Mouse (Mus musculus) left cerebral cortex, adult 8-10 months (tissue): Measurements from ENCODE around the gene Rpl10l. TPM values are rescaled to one million over a fixed set of nuclear protein-coding genes. Genes with fewer than 3 reads are reported as not detected.

Source experiments
- DNase-seq, 2 experiments: peaks; one replicate each; pipeline ENCODE4 v3.0.0; 2022; ENCODE audit warnings: low spot score in 2 of 2
- total RNA-seq, 4 experiments: library from RNA; stranded (reverse); gene quantifications; 2 replicates each; pipeline ENCODE4 v1.2.4; 2022

The Rpl10l gene
- not detected for total RNA-seq

DNA sequence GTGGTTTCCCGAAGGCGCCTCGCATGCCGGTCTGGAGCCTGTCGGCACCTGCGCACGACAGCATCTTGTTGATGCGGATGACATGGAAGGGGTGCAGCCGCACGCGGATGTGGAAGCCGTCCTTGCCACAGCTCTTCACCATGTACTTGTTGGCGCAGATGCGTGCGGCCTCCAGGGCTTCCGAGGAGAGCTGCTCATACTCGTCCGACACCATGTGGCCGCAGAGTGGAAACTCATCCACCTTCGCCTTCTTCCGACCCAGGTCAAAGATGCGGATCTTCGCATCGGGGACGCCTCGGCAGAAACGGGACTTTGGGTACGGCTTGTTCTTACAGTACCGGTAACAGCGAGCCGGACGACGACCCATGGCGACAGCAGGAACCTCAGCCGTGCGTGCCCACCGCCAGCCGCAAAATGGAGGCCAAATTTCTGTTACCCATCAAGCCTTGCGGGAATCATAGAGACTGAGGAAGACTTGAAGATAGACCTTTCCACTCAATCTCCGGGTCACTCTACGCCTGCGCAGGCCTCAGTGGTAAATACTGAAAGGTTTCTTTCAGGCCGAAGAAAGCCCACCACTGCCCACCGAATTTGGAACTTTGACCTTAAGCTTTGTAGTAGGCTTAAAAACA, at the start of gene Rpl10l:
TSS of gene Rpl10l (minus strand) at position 411 of the 632 bp plus-strand sequence.
- DNase-seq, result no peak

DNA sequence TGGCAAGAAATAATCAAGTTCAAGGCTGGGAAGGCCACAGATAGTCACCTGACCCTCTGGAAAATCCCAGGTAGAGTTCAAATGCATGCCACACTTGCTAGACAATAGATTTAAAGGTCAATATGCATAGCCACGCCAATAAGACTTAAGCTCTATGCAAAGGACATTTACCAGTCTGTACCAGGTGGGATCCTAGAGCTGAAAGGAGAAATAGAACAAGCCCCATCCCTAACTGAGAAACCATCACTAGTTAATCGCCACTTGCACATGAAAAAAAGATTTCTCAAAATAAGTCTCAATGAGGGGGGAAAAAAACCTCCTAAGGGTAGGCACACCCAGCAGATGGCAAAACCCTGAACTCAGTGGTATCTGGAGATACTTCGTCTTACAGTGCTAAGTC, 8.3 kb downstream of the Rpl10l start:
- no peak for DNase-seq

DNA sequence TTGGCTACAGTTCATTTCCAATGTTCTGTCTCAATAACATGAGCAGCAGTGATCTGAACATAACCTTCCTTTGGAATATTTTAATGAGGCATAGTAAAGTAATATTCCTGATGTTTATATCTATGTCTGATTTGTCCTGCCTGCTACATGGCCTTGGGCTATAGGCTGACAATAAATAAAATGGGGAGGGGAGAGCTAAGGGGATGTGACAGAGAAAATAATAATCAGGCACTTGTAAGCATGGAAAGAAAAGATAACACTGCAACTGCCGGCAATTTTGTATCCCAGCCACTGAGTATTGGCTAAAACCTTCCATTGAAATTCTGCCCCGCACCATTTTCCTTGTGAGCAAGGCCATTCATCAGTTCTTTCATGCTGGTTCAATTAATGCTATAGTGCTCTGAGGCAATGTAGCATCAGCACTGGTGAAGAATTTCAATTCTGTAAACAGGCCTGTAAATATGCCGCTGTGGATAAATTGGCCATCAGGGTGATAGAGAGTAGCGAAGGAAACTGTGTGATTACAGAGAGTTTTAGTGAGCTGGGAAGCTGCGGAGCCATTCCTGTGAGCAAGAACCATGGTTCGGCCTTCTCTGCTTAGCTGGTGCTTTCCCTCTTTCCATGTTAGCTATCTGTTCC, 38.6 kb downstream of the Rpl10l start:
- no peak for DNase-seq

DNA sequence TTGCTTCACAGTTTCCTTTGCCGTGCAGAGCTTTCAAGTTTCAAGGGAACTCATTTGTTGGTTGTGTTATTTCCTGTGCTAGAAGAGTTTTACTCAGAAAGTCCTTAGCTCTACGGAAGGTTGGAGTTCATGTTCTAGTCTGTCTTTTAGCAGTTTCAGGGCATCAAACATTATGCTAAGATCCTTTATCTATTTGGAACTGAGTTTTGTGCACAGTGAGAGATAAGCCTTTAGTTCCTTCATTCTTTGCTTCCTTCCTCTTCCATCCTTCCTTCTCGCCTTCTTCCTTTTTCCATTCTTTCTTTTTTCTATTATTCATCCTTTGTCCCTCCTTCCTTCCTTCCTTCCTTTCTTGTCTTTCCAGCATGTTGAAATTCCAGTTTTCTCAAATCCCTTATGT, 50.0 kb downstream of the Rpl10l start:
- no peak for DNase-seq
